Mouse (Mus musculus) kidney, postnatal 0 days (tissue): ENCODE data around the gene Ncbp2. TPM values are rescaled to one million over a fixed set of nuclear protein-coding genes. Genes with fewer than 3 reads are reported as not detected.

Source experiments
- ATAC-seq: fragments of 200-750 bp; cut with Nextera tagmentation; replicated peaks from 2 replicates; pipeline ENCODE4 v1.8.0; 2017; ENCODE audit warnings: low read depth, moderate number of reproducible peaks, moderate TSS enrichment, moderate library complexity; ENCODE audit not compliant: low FRiP score
- DNase-seq: peaks from one replicate; pipeline ENCODE4 v3.0.0-alpha.2; 2016; ENCODE audit warnings: low spot score
- H3K27ac ChIP-seq: fragments of 300-500 bp; sonication (generic); 2 replicates; pipeline ENCODE4 v1.5.1; 2014; ENCODE audit warnings: mild to moderate bottlenecking
- H3K27me3 ChIP-seq: fragments of 300-500 bp; sonication (generic); 2 replicates; pipeline ENCODE4 v1.6.1; 2014; ENCODE audit warnings: low read length, mixed read lengths; ENCODE audit not compliant: insufficient read depth
- H3K36me3 ChIP-seq: fragments of 300-500 bp; sonication (generic); 2 replicates; pipeline ENCODE4 v1.6.1; 2014; ENCODE audit warnings: low read length, mixed read lengths; ENCODE audit not compliant: insufficient read depth
- H3K4me1 ChIP-seq: fragments of 300-500 bp; sonication (generic); replicated peaks from 2 replicates; pipeline ENCODE4 v1.6.1; 2014; ENCODE audit warnings: antibody characterized with exemption, low read length, mixed read lengths; ENCODE audit not compliant: insufficient read depth
- H3K4me2 ChIP-seq: fragments of 300-500 bp; sonication (generic); 2 replicates; pipeline ENCODE4 v1.6.1; 2014; ENCODE audit warnings: mild to moderate bottlenecking, low read length, moderate library complexity, mixed read lengths
- H3K4me3 ChIP-seq: fragments of 300-500 bp; sonication (generic); replicated peaks from 2 replicates; pipeline ENCODE4 v1.5.1; 2014; ENCODE audit warnings: low read depth, low read length
- H3K9ac ChIP-seq: fragments of 300-500 bp; sonication (generic); 2 replicates; pipeline ENCODE4 v1.6.1; 2014; ENCODE audit warnings: low read depth, low read length
- H3K9me3 ChIP-seq: fragments of 300-500 bp; sonication (generic); replicated peaks from 2 replicates; pipeline ENCODE4 v1.6.1; 2016; ENCODE audit warnings: low read length, inconsistent platforms, mixed read lengths
- CTCF ChIP-seq: IDR thresholded peaks from 2 replicates; pipeline ENCODE4 v1.5.1; 2016; ENCODE audit warnings: antibody characterized with exemption, low read depth, mild to moderate bottlenecking, moderate library complexity
- WGBS: fragments of 180-500 bp; shearing (Covaris S2); extraction: QIAGEN DNeasy Blood & Tissue Kit; methylation state at CpG from one replicate; pipeline ENCODE4 v1.1.7; 2014; 5-methylcytosine and 5-hydroxymethylcytosine counted together
- microRNA-seq: library from miRNA; unstranded; fragments of <30 nt; microRNA quantifications from one replicate; pipeline ENCODE4, GENCODE M21; 2016
- polyA plus RNA-seq: library from polyadenylated mRNA; unstranded; fragments of >200 nt; fragmentation: Nextera tagmentation; extraction: Ambion mirVana; gene quantifications from 2 replicates; pipeline ENCODE4 v1.2.1, GENCODE M21; 2015

The Ncbp2 gene
- polyA plus RNA-seq, 1 experiment from 2014 or later: 79.1 TPM

GRCm38 (mm10) chr16:32002509-32003477 is 54.5 kb downstream of the Ncbp2 start, which contains the start of gene Senp5:
TSS of gene Senp5 (minus strand) at chr16:32003287.
- Histone ChIP-seq H3K36me3 (no peaks in the 10 kb centered on the region), H3K4me1 (peaks cover 10% of the 10 kb centered on the region), H3K27ac (peak within 1 kb of the TSS; percentile 92), H3K4me2 (peak within 1 kb of the TSS; percentile 89), H3K4me3 (peak within 1 kb of the TSS; percentile 96), H3K9me3 (no peaks in the 10 kb centered on the region), H3K27me3 (no peaks in the 10 kb centered on the region), H3K9ac (peak within 1 kb of the TSS; percentile 94)
- under 1% methylated on average over 66 of the region's 66 CpGs for WGBS
- peak; percentile 44 for TF ChIP-seq CTCF
- ATAC-seq: peak; percentile 96
- DNase-seq: peak; percentile 97

- Histone ChIP-seq H3K27ac (no peak overlapping the region), H3K4me3 (no peak overlapping the region), H3K36me3 (no peaks in the 10 kb centered on the region), H3K4me1 (peaks cover 10% of the 10 kb centered on the region), H3K9ac (no peak overlapping the region), H3K9me3 (no peaks in the 10 kb centered on the region), H3K27me3 (no peaks in the 10 kb centered on the region), H3K4me2 (no peak overlapping the region)
- no peak for DNase-seq
- no peak for TF ChIP-seq CTCF
- WGBS: 94% methylated on average over 3 of the region's 3 CpGs
- ATAC-seq: no peak
These were observed 56.4 kb downstream of the Ncbp2 start for GRCm38 (mm10) chr16:32004731-32005130.

GRCm38 (mm10) chr16:32008529-32009293 is 60.4 kb downstream of the Ncbp2 start:
- no peaks in the 10 kb centered on the region for H3K36me3 ChIP-seq
- no peak for ATAC-seq
- H3K9me3 ChIP-seq: no peaks in the 10 kb centered on the region
- H3K4me1 ChIP-seq: no peaks in the 10 kb centered on the region
- H3K27me3 ChIP-seq: no peaks in the 10 kb centered on the region
- no peak overlapping the region for H3K9ac ChIP-seq
- 63% methylated on average over 10 of the region's 10 CpGs for WGBS
- 0 out of 2 replicates have a peak overlapping the region, but pooled peaks have one; percentile 19 for H3K27ac ChIP-seq
- no peak for DNase-seq
- TF ChIP-seq CTCF: no peak
- H3K4me3 ChIP-seq: no peak overlapping the region
- no peak overlapping the region for H3K4me2 ChIP-seq

- no peaks in the 10 kb centered on the region for H3K36me3 ChIP-seq
- no peak overlapping the region for H3K4me2 ChIP-seq
- WGBS: 16% methylated on average over 5 of the region's 5 CpGs
- H3K4me3 ChIP-seq: no peak overlapping the region
- no peak overlapping the region for H3K9ac ChIP-seq
- H3K27me3 ChIP-seq: no peaks in the 10 kb centered on the region
- H3K27ac ChIP-seq: no peak overlapping the region
- H3K4me1 ChIP-seq: no peaks in the 10 kb centered on the region
- ATAC-seq (peak; percentile 42; the same call in 1 of the 2 replicates), DNase-seq (peak; percentile 33)
- H3K9me3 ChIP-seq: no peaks in the 10 kb centered on the region
- TF ChIP-seq CTCF: no peak
These were observed 61.6 kb downstream of the Ncbp2 start for GRCm38 (mm10) chr16:32009913-32010312.

- no peak overlapping the region for H3K4me3 ChIP-seq
- no peak for TF ChIP-seq CTCF
- H3K4me2 ChIP-seq: no peak overlapping the region
- ATAC-seq (0 out of 2 replicates have a peak, but pooled peaks have one; percentile 27), DNase-seq (no peak)
- 60% methylated on average over 4 of the region's 4 CpGs for WGBS
- H3K4me1 ChIP-seq: no peaks in the 10 kb centered on the region
- H3K36me3 ChIP-seq: no peaks in the 10 kb centered on the region
- H3K27ac ChIP-seq: no peak overlapping the region
- H3K9me3 ChIP-seq: no peaks in the 10 kb centered on the region
- H3K9ac ChIP-seq: no peak overlapping the region
- no peaks in the 10 kb centered on the region for H3K27me3 ChIP-seq
These were observed 62.0 kb downstream of the Ncbp2 start for GRCm38 (mm10) chr16:32010330-32010729.

Small RNAs within 50 kb of the gene (microRNA-seq; reads per million reads assigned to microRNA genes)
- gene Gm26269: not detected

Other genes with a start within 250 kb of the Ncbp2 start
- 0.98 and 1.0 TPM in 2 replicates for gene Meltf, start 69.7 kb upstream of the Ncbp2 start, polyA plus RNA-seq
- 1.8 and 2.2 TPM in 2 replicates for gene Pigz, start 14.7 kb upstream of the Ncbp2 start, polyA plus RNA-seq
- 137 and 140 TPM in 2 replicates for gene 0610012G03Rik, start within 50 bp of the Ncbp2 start, polyA plus RNA-seq
- 7.0 and 8.1 TPM in 2 replicates for gene Senp5, start 54.8 kb downstream of the Ncbp2 start, polyA plus RNA-seq
- gene Pak2, start 130.8 kb downstream of the Ncbp2 start, polyA plus RNA-seq: 31.2 and 33.6 TPM in 2 replicates
- gene Pigx, start 151.2 kb downstream of the Ncbp2 start, polyA plus RNA-seq: 129 and 140 TPM in 2 replicates
- 45.2 and 45.6 TPM in 2 replicates for gene Cep19, start 151.3 kb downstream of the Ncbp2 start, polyA plus RNA-seq
- 13.9 and 15.3 TPM in 2 replicates for gene Nrros, start 217.1 kb downstream of the Ncbp2 start, polyA plus RNA-seq
- not detected in 2 replicates for gene Bex6, start 231.3 kb downstream of the Ncbp2 start, polyA plus RNA-seq